Mouse (Mus musculus): Measurements from ENCODE around the gene Gm10277.
A peak's percentile ranks its signal among the peaks of the same experiment; 100 is the strongest.

DNA sequence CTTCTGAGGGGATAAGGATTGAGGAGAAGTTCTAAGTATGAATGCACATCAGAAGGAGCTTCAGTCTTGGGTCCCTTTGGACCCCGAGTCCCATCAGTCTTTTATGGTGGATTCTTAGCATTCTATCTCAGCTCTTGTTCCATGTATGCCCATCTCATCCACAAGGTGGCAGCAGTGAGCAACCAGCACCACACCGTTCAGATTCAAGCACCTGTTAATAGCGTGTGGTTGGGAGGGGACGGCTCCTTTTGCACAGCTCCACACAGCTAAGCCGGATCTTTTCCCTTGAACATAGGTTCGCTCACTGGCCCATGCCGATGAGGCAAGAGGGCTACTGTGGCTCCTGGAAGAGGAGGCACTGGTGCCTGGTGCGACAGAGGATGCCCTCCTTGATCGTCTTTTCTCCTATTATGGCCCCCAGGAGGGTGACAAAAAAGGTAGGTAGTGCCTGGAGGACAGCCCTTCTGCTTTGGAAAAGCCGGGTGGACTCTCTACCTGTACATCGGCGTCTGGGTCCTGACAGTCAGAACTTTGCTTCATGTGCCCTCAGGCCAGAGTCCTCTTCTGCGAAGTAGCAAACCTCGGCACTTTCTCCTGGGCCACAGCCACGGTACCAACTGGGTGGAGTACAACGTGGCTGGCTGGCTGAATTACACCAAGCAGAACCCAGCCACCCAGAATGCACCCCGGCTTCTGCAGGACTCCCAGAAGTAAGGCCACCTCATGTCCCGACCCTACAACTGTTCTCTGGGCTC is 39.9 kb upstream of the Gm10277 start:
- no peak for TF ChIP-seq POLR2A (IDR thresholded peaks at IDR 0.05; ENCODE audit: borderline replicate concordance, insufficient read depth, low read length)
- TF ChIP-seq CTCF (IDR thresholded peaks at IDR 0.05; ENCODE audit: borderline replicate concordance, insufficient read depth, low read depth, low read length) = peak; percentile 99

All from cerebellum, adult 2 months (tissue).